Mouse (Mus musculus) G1E (cell line): ENCODE data around the gene Atf7. TPM values are rescaled to one million over a fixed set of nuclear protein-coding genes. Genes with fewer than 3 reads are reported as not detected.

Source experiments
- ATAC-seq: 2 replicates; pipeline ENCODE4 v1.8.0; 2016; ENCODE audit warnings: mild to moderate bottlenecking; ENCODE audit not compliant: insufficient number of reproducible peaks, poor library complexity, low FRiP score, severe bottlenecking; ENCODE audit errors: extremely low read depth
- DNase-seq: peaks from one replicate; pipeline ENCODE4 v3.0.0; 2012; ENCODE audit warnings: low spot score
- H3K27me3 ChIP-seq: 2 replicates; pipeline ENCODE4 v1.6.1; 2012; ENCODE audit warnings: mild to moderate bottlenecking, low read length, inconsistent platforms; ENCODE audit not compliant: insufficient read depth
- H3K36me3 ChIP-seq: replicated peaks from 2 replicates; pipeline ENCODE3; 2012; ENCODE audit warnings: mild to moderate bottlenecking, inconsistent platforms
- H3K4me1 ChIP-seq: 2 replicates; pipeline ENCODE4 v1.6.1; 2012; ENCODE audit warnings: low read depth, low read length, inconsistent platforms, mixed read lengths; ENCODE audit not compliant: insufficient read depth
- H3K4me3 ChIP-seq: 2 replicates; pipeline ENCODE4 v1.5.1; 2012; ENCODE audit warnings: low read depth, mild to moderate bottlenecking, inconsistent platforms, low read length, moderate library complexity, mixed read lengths
- H3K9me3 ChIP-seq: replicated peaks from 2 replicates; pipeline ENCODE4 v1.6.1; 2012; ENCODE audit warnings: inconsistent platforms
- CTCF ChIP-seq: IDR thresholded peaks from 2 replicates; pipeline ENCODE4 v1.5.1; 2012; ENCODE audit warnings: low read depth, low read length, inconsistent platforms, mixed read lengths
- GATA1 ChIP-seq: IDR thresholded peaks from 2 replicates; pipeline ENCODE4 v1.6.1; 2012; ENCODE audit warnings: borderline replicate concordance, low read length, inconsistent platforms, mixed read lengths
- GATA2 ChIP-seq: IDR thresholded peaks from 2 replicates; pipeline ENCODE4 v1.6.1; 2012; ENCODE audit warnings: low read depth, low read length, inconsistent platforms, borderline replicate concordance
- POLR2AphosphoS5 ChIP-seq: IDR thresholded peaks from 2 replicates; pipeline ENCODE4 v1.6.1; 2012; ENCODE audit warnings: low read depth, low read length, inconsistent platforms; ENCODE audit not compliant: insufficient replicate concordance
- TAL1 ChIP-seq: conservative IDR thresholded peaks from 2 replicates; pipeline ENCODE4 v1.6.1; 2012; ENCODE audit warnings: low read depth, low read length, inconsistent platforms, mixed read lengths
- polyA plus RNA-seq: library from polyadenylated mRNA; stranded (reverse); fragments of >175 nt; gene quantifications from 2 replicates; pipeline ENCODE4 v1.2.3, GENCODE M21; 2012
- total RNA-seq, 2 experiments: library from RNA; stranded (forward) in 1 of 2; stranded (reverse) in 1 of 2; fragments of 200-1000 nt in 1 of 2; fragments of >200 nt in 1 of 2; fragmentation: Nextera tagmentation in 1 of 2; gene quantifications; 2 replicates each; pipeline ENCODE4 v1.2.3; 2014 to 2017

The Atf7 gene
- 188 and 200 TPM in 2 replicates for total RNA-seq (2014; fragmentation: Nextera tagmentation)
- 19.4 and 29.3 TPM in 2 replicates for total RNA-seq (2017)
- 13.6 and 14.6 TPM in 2 replicates for polyA plus RNA-seq

DNA sequence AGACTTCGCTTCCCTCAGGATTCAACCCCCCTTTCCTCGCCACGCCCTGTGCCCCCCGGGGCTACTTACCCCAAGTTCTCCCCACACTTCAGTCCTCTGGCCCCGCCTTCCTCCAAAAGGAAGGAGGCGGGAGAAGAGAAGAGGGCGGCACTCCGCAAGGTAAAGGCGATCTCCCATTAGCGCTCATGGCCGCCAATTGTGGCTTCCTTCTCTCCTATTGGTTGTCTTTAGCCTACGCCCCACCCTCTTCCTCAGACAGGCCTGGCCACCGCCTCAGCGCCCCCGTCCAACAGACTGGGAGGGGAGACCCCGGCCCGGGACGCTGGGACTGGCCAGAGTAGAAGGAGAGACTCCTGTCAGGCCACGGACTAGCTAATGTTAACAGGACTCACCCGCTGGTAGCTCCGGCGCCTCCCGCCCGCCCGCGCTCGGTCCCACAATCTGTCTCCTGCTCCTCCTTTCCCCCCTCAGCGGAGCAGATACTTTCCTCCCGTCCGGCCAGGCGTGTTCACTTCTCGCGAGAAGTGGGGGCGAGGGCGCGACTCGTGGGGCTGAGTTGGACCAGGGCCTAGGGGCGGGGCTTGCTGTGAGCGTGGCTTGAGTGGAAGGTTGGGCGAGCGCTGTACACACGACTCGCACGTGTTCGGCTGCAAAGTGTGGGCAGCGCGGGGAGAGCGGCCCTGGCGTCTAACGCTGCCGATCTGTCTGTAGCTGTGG, at the start of gene Atf7, which contains the start of gene Gm28047:
TSS of gene Atf7 (minus strand) at position 495 of the 717 bp plus-strand sequence.
TSS of gene Gm28047 (minus strand) at position 98 of the 717 bp plus-strand sequence.
- ATAC-seq, result peak; percentile 96
- TF ChIP-seq GATA1 (no peak), TAL1 (no peak), POLR2AphosphoS5 (no peak), GATA2 (no peak), CTCF (no peak)
- no peaks in the 10 kb centered on the region for H3K9me3 ChIP-seq
- peak within 1 kb of the TSS; percentile 75 for H3K4me3 ChIP-seq
- H3K27me3 ChIP-seq, result no peaks in the 10 kb centered on the region; the same call in 1 of the 2 replicates
- DNase-seq, result peak; percentile 93
- H3K36me3 ChIP-seq, result peaks cover 20% of the 10 kb centered on the region
- H3K4me1 ChIP-seq, result peaks cover 26% of the 10 kb centered on the region

DNA sequence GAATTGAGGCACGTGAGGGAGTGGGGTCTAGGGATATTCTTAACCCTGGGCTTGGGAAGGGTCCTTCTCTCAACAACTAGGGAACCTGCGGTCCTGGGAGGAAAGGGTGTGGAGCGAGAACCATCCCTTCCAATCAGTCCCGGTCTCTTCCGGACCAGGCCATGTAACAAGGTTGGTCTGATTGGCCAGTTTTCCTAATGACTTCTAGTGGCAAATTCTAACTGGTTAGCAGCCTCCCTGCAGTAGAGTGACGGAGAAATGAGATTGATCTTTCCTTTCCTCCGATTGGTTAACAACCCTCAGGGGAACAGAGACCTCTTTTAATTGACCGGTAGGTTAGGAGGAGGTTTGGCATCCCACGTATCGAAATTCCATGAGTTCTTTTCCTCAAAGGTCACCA, 48.3 kb upstream of the Atf7 start:
- ATAC-seq, result no peak
- Histone ChIP-seq H3K4me3 (no peak overlapping the region), H3K27me3 (peaks cover 17% of the 10 kb centered on the region), H3K9me3 (no peaks in the 10 kb centered on the region), H3K4me1 (peaks cover 32% of the 10 kb centered on the region), H3K36me3 (peaks cover 12% of the 10 kb centered on the region)
- DNase-seq, result no peak
- TF ChIP-seq POLR2AphosphoS5, result no peak
- TF ChIP-seq GATA2, result no peak
- TF ChIP-seq TAL1, result no peak
- TF ChIP-seq GATA1, result no peak
- no peak for TF ChIP-seq CTCF

DNA sequence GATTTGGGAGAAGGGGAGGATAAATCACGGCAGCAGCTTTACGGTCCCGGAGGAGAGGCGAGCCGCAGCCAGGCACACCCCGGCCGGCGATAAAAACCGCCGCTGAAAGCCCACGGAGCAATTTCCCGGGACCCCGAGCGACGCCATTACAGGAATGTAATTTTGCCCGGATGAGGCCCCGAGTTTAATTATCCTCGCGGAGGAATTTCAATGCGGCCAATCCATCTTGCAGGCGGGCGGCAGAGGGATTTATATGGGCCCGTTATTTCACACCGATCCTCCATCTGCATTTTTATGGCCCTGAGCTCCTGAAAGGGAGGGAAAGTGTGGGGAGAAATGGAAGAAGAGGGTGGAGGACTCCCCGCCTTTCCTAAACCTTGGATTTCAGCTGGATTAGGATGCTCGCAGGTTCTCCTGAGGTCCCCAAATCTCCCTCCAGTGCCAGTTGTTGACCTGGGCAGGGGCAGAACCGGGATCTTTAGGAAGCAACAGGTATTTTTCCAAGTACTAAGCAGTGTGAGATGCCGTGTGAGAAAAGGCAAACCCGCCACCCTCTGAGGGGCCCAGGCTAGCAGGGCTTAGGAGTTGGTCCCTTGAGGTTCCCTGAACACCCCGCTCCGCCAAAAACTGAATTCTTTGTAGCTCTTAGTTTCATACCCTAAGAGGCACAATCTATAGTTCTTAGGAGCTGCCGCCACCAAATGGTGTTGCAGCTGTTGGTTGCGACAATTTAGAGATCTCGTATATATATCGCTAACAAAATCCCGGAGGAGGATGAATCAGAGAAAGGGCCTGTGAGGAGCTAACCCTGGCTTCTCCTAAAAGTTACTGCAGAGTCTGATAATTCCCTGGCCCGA, 47.2 kb upstream of the Atf7 start, which contains the start of gene Atp5g2:
TSS of gene Atp5g2 (minus strand) at position 138 of the 857 bp plus-strand sequence.
- TF ChIP-seq CTCF, result no peak
- no peak for TF ChIP-seq TAL1
- no peak for TF ChIP-seq POLR2AphosphoS5
- TF ChIP-seq GATA1, result no peak
- TF ChIP-seq GATA2, result no peak
- ATAC-seq (no peak), DNase-seq (no peak)
- peaks cover 21% of the 10 kb centered on the region for H3K36me3 ChIP-seq
- H3K27me3 ChIP-seq, result peaks cover 17% of the 10 kb centered on the region
- H3K4me3 ChIP-seq, result peak within 1 kb of the TSS; percentile 87
- peaks cover 40% of the 10 kb centered on the region for H3K4me1 ChIP-seq
- no peaks in the 10 kb centered on the region for H3K9me3 ChIP-seq

DNA sequence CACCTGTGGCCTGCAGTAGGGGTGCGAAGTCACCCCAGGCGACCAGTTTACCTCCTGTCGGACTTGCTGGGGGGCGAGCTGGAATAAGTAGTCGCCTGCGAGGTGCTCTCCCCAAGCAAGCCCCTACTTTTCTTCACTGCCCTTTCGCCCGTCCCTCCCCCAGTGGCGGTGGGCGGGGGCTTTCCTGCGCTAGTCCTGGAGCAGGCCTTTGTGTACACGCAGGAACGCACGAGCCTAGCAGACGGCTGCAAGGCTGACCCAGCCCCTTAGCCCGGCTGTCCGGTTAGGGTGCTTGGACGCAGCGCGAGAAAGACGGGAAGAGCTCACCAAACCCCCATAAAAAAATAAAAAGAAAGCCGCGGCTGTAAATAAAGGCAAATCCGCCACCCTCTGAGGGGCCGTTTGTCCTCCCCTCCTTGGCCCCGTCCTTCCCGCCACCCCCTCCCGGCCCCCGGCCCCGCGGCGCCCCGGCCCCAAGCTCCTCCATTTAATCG, 46.5 kb upstream of the Atf7 start:
- peaks cover 27% of the 10 kb centered on the region for H3K36me3 ChIP-seq
- no peaks in the 10 kb centered on the region for H3K9me3 ChIP-seq
- peaks cover 47% of the 10 kb centered on the region for H3K4me1 ChIP-seq
- H3K27me3 ChIP-seq, result peaks cover 15% of the 10 kb centered on the region
- DNase-seq (peak; percentile 54), ATAC-seq (no peak)
- TF ChIP-seq POLR2AphosphoS5, result no peak
- no peak for TF ChIP-seq CTCF
- no peak for TF ChIP-seq TAL1
- no peak for TF ChIP-seq GATA1
- TF ChIP-seq GATA2, result no peak
- peak overlapping the region; percentile 69 for H3K4me3 ChIP-seq

DNA sequence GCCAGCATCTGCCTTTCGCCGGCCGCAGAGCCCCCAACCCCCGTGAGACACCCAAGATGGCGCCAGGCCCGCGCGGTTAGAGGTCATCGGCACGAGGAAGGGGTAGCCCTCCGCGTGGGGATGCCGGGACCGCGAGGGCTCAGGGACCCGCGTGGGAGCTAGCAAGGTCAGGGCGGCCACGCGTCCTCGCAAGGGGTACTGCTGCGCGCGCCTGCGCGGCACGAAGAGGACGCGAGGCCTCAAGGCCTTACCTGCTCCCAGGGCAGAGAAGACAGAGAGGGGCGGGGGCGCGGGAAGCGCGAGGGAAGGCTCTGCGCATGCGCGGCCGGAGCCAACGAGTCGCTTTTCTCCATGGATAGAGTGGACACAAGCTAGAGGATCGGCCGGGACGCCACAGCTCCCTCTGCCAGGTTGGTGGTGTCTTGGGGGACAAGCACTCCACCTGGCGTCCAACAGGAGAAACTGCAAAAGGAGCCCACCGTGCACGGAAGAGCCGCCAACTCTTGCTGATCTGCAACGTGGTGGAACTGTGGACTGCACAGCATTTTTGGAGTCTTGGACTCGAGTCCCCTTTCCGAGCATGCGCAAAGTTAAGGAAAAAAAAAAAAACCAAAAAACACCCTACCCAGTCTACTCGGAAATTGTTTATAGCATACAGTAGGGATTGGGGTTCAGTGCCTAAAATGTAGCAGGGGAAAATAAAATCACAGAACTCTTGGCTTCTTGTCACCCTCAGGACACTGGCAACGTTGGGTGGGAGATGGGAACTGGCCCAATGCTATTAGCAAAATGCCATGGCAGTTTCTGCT, 45.7 kb upstream of the Atf7 start:
- no peaks in the 10 kb centered on the region for H3K9me3 ChIP-seq
- TF ChIP-seq CTCF, result peak; percentile 95
- TF ChIP-seq POLR2AphosphoS5, result no peak
- peaks cover 15% of the 10 kb centered on the region for H3K27me3 ChIP-seq
- DNase-seq, result peak; percentile 84
- peaks cover 35% of the 10 kb centered on the region for H3K36me3 ChIP-seq
- H3K4me1 ChIP-seq, result peaks cover 54% of the 10 kb centered on the region
- peak; percentile 94 for ATAC-seq
- H3K4me3 ChIP-seq, result peak overlapping the region; percentile 87
